Mouse (Mus musculus) left cerebral cortex, postnatal 36 days (tissue): ENCODE data around the gene Agfg2. TPM values are rescaled to one million over a fixed set of nuclear protein-coding genes. Genes with fewer than 3 reads are reported as not detected.

Experiments used
- DNase-seq, 2 experiments: peaks; one replicate each; pipeline ENCODE4 v3.0.0; 2021 to 2022; ENCODE audit warnings: low spot score in 2 of 2, mixed read lengths in 1 of 2
- intact Hi-C: fragments of 180-260 bp; cut with DNase I; formaldehyde crosslinking; loops from one replicate; pipeline ENCODE4 v1.15.1; 2025
- total RNA-seq, 2 experiments: library from RNA; stranded (reverse); gene quantifications; 2 replicates each; pipeline ENCODE4 v1.2.3; 2021

Gene Agfg2
- total RNA-seq, 2 experiments from 2014 or later = 41.7 to 42.0 TPM

GRCm38 (mm10) chr5:137685653-137686052 is 1.1 kb upstream of the Agfg2 start:
- intact Hi-C loops = no loop called here
- DNase-seq = no peak

DNA sequence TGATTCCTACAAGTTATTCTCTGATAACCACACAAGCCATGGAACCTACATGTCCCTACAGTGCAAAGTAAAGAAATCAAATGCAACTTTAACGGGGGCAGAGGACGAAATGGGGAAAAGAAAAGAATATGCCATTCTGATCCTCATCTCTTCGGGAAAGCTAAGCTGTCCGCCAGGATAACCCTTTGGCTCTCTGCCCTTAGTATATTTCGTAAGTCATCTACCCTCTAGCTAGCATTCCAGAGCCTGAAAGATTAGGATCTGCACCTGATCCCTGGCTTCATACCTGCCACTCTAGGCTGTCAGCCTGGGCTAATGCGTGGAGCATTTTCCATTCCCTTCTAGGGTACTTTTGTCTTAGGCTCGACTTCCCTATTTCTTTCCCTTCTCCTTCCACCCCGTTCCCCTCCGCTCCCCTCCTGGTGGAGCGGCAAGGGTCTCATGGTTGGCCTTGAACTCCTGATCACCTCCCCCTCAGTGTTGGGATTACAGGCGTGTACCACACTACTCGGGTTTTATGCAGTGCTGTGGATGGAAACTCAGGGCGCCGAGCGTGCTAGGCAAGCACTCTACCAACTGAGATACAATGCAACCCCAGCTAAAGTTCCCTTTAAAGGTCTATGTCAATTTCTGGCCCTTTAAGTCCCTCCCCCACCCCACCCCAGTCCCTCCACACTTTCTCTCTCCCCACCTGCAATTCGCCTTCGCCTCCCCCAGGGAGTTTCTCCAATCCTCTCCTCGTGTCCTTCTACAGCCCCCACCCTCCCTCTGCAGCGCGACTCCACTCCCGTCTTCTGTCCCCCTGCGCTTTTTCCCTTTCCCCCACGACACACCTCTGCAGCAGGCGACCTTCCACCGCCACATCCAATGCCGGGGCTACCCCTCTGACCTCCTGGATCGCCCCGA is 885 bp downstream of the Agfg2 start:
- intact Hi-C loops = loop anchor here (1.0 to 2.0 kb wide), 2 partner anchors 23 to 51 kb away; no protein-coding TSS in a partner anchor
- peak in 1 of 2 experiments; percentile 26 for DNase-seq

GRCm38 (mm10) chr5:137682526-137682925 is 2.0 kb downstream of the Agfg2 start:
- intact Hi-C loops = loop anchor here (2.0 kb wide), 1 partner anchor 22 kb away; no protein-coding TSS in a partner anchor
- DNase-seq = no peak

GRCm38 (mm10) chr5:137679726-137680125 is 4.8 kb downstream of the Agfg2 start:
- no peak for DNase-seq
- intact Hi-C loops = no loop called here

DNA sequence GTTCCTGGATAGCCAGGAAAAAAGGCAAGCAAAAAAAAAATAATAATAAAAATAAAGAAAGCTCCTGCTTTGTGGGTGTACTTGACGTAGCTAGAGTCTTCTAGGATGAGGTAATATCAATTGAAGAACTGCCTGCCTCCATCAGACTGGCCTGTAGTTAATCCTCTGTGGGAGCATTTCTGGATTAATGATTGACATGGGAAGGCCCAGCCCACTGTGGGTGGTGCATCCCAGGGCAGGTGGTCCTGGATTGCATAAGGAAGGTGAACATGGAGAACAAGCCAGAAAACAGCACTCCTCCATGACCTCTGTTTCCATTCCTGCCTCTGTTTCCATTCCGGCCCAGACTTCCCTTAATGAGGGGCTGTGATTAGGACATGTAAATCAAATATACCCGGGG is 5.8 kb downstream of the Agfg2 start:
- DNase-seq = no peak
- intact Hi-C loops = no loop called here

GRCm38 (mm10) chr5:137677859-137678258 is 6.7 kb downstream of the Agfg2 start:
- DNase-seq = peak in 1 of 2 experiments; percentile 25
- intact Hi-C loops = no loop called here

- no peak for DNase-seq
- intact Hi-C loops = no loop called here
Measured at GRCm38 (mm10) chr5:137674786-137675185, 9.7 kb downstream of the Agfg2 start.

DNA sequence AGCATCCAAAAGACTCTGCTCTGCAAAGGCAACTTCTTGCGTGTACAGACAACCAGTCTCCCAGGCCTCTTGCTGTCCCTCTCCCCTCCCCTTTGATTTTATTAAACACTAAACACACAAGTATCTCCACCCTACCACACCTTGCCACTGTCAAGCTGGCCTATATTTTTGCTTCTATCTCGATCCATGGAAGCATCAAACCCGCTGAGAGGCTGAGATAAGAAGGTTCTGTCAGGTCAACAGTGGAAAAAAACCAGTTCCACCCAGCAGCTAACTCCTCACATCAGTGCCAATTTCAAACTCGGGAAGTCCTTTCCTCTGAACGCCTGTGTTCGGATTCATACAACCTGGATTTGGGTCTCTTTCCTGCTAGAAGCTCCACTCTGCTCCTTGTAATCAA is 11.5 kb downstream of the Agfg2 start:
- DNase-seq = no peak
- intact Hi-C loops = no loop called here

GRCm38 (mm10) chr5:137672361-137672760 is 12.2 kb downstream of the Agfg2 start:
- DNase-seq = no peak
- intact Hi-C loops = no loop called here

DNA sequence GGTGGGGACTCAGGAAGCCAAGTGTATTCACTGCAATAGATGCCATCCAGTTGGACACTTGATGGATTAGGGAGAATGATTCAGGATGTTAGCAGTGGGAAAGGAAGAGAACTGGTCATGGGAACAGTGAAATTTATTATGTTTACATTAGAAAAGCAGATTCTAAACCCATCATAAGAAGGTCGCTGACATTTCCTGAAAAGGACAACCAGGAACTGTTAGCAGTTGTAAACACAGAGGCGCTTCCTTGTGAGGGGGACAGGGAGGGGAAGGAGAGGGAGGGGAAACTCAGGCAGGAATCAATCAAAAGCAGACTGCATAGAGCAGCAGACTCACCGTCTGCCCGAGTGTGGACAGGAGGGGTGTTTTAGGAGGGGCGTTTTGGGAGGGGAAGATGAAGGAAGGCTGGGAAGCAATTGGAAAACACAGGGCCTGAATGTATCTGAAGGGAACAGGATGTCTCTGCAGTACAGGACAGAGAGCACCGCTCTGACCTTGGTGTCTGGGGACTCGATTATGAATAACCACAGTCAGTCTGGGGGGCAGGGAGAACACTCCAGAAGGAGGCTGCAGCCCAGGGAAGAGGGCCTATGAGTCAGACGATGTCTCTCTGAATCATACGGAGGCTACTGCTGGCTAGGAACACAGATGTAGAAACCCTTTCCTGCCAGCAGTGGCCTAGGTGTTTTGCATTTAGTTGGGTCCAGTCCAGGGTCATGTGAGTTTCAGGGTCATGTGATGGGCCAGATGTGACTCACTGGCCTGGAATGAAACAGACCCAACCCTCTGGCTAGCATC is 12.9 kb downstream of the Agfg2 start:
- intact Hi-C loops = no loop called here
- peak; percentile 38 to 39 for DNase-seq

DNA sequence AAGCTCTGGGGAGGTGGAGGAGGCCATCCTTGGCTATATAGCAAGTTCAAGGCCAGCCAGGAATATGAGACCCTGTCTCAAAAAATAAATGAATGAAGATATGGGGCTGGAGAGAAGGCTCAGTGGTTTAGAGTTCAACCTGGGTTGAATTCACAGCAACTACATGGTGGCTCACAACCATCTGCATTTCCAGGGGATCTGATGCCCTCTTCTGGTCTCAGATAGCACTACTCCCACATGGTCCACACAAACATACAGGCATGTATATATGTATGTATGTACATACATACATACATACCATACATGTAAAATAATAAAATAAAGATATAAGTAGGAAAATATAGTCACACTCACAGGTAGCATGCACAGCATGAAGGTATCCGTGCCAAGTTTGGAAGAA is 14.3 kb downstream of the Agfg2 start:
- intact Hi-C loops = no loop called here
- DNase-seq = no peak

- intact Hi-C loops = no loop called here
- no peak for DNase-seq
Measured at GRCm38 (mm10) chr5:137668971-137669370, 15.6 kb downstream of the Agfg2 start.

DNA sequence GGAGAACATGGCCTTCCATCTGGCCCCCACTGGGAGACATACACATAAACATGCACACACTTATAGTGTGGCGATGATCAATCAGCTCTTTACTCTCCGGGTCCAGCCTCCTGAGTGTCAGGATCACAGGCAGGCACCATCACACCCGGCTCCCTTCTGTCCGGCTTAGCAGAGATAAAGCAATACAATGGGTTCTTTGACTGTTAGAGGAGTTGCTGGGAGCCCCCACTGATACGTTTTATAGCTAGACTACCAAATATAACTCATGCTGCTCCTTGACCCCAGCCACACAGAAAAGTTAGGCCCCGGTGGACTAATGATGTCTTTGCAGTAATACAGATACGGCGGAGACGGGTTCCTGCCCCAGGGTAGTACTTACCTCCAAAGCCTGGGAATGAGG is 21.5 kb downstream of the Agfg2 start:
- intact Hi-C loops = no loop called here
- no peak for DNase-seq

DNA sequence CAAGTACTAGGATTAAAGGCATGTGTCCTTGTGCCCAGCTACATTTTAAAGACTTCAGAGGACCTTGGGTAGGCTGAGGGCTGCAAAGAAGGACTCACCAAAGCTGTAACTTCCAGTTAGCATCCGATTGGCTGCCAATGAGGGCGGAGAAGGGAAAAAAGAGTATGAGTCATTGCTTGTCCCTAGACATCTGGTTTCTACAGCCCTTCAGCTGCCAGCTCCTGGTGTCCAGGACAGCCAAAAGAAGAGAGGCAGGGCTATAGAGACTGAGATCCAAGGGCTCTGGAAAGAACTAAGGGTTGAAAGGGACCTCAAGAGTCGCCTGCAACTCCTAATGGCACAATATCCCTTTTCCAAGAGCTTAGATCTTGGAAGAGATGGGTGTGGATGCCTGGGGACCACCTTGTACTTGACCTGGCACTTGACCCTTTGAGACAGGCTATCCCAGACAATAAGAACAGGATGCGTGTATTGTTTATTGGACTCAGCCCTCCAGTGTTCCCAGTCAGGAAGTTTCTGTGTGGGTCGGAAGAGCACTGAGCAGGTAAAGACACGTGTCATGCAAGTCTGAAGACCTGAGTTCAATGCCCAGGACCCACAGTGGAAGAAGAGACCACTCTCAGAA is 24.4 kb downstream of the Agfg2 start:
- intact Hi-C loops = loop anchor here (2.0 kb wide), 1 partner anchor 23 kb away; no protein-coding TSS in a partner anchor
- no peak for DNase-seq

GRCm38 (mm10) chr5:137656977-137657376 is 27.5 kb downstream of the Agfg2 start:
- peak; percentile 57 to 73 for DNase-seq

GRCm38 (mm10) chr5:137654746-137655145 is 29.8 kb downstream of the Agfg2 start:
- DNase-seq = no peak
- intact Hi-C loops = loop anchor here (5.0 kb wide), 2 partner anchors 52 to 88 kb away; partner anchors contain the start of genes Mospd3 and Nyap1

More at GRCm38 (mm10) chr5:137656977-137657376, 27.5 kb downstream of the Agfg2 start:
- intact Hi-C loops = loop anchor here (1.0 to 5.0 kb wide), 2 partner anchors 85 to 100 kb away; partner anchors contain the start of gene Nyap1

- DNase-seq = no peak
- intact Hi-C loops = loop anchor here (5.0 kb wide), 1 partner anchor 51 kb away; the partner anchor contains the start of gene Mospd3
Measured at GRCm38 (mm10) chr5:137653366-137653765, 31.2 kb downstream of the Agfg2 start.

- peak in 1 of 2 experiments; percentile 58 for DNase-seq
- intact Hi-C loops = loop anchor here (5.0 kb wide), 1 partner anchor 50 kb away; the partner anchor contains the start of gene Mospd3
Measured at GRCm38 (mm10) chr5:137652474-137652873, 32.1 kb downstream of the Agfg2 start.
